Mouse (Mus musculus) thymus, postnatal 14 days (tissue): Measurements from ENCODE around the gene Zfp819.

Experiments used
- DNase-seq: peaks from one replicate; pipeline ENCODE4 v3.0.0; 2021

Zfp819 gene

GRCm38 (mm10) chr7:43606896-43607742, at the start of gene Zfp819:
Gene Zfp819, plus strand, starts transcription at chr7:43607169.
- DNase-seq, result peak; percentile 45

- peak; percentile 81 for DNase-seq
Observed at GRCm38 (mm10) chr7:43562006-43562633, 44.8 kb upstream of the Zfp819 start, which contains the start of gene Zfp658. Gene Zfp658, plus strand, starts transcription at chr7:43562256.

GRCm38 (mm10) chr7:43562651-43563070, 44.3 kb upstream of the Zfp819 start:
- no peak for DNase-seq

- no peak for DNase-seq
Observed at GRCm38 (mm10) chr7:43563300-43563699, 43.7 kb upstream of the Zfp819 start.

GRCm38 (mm10) chr7:43571216-43571615, 35.8 kb upstream of the Zfp819 start:
- DNase-seq, result no peak

GRCm38 (mm10) chr7:43579440-43580171, 27.4 kb upstream of the Zfp819 start, which contains the start of gene Zfp719:
Gene Zfp719, plus strand, starts transcription at chr7:43579610.
- peak; percentile 92 for DNase-seq

GRCm38 (mm10) chr7:43580526-43580925, 26.4 kb upstream of the Zfp819 start:
- DNase-seq, result no peak

GRCm38 (mm10) chr7:43584790-43585189, 22.2 kb upstream of the Zfp819 start:
- DNase-seq, result peak; percentile 16

GRCm38 (mm10) chr7:43601884-43602283, 5.1 kb upstream of the Zfp819 start:
- DNase-seq, result no peak

- DNase-seq, result no peak
Observed at GRCm38 (mm10) chr7:43607743-43608287, 846 bp downstream of the Zfp819 start.

- DNase-seq, result no peak
Observed at GRCm38 (mm10) chr7:43608316-43608824, 1.4 kb downstream of the Zfp819 start.

- DNase-seq, result no peak
Observed at GRCm38 (mm10) chr7:43613816-43614551, 7.0 kb downstream of the Zfp819 start.

GRCm38 (mm10) chr7:43622927-43623326, 16.0 kb downstream of the Zfp819 start:
- no peak for DNase-seq

- DNase-seq, result no peak
Observed at GRCm38 (mm10) chr7:43623819-43624218, 16.9 kb downstream of the Zfp819 start.

GRCm38 (mm10) chr7:43625065-43625464, 18.1 kb downstream of the Zfp819 start:
- DNase-seq, result no peak

GRCm38 (mm10) chr7:43625794-43626422, 18.9 kb downstream of the Zfp819 start:
- no peak for DNase-seq

GRCm38 (mm10) chr7:43633940-43634339, 27.0 kb downstream of the Zfp819 start:
- no peak for DNase-seq

GRCm38 (mm10) chr7:43634500-43634899, 27.5 kb downstream of the Zfp819 start, which contains the start of gene Ceacam18:
Gene Ceacam18, plus strand, starts transcription at chr7:43634707.
- no peak for DNase-seq

GRCm38 (mm10) chr7:43636194-43636593, 29.2 kb downstream of the Zfp819 start:
- no peak for DNase-seq

GRCm38 (mm10) chr7:43637118-43637517, 30.1 kb downstream of the Zfp819 start:
- DNase-seq, result no peak

GRCm38 (mm10) chr7:43642587-43642986, 35.6 kb downstream of the Zfp819 start:
- DNase-seq, result no peak
